Mouse (Mus musculus): ENCODE data around the gene Prl2a1. TPM values are rescaled to one million over a fixed set of nuclear protein-coding genes. Genes with fewer than 3 reads are reported as not detected.

Prl2a1 gene
- polyA plus RNA-seq (2014; fragmentation: Illumina TruSeq; extraction: RNeasy Lipid Tissue Mini Kit (QIAGEN cat#74804); ENCODE audit: low read depth, low replicate concordance), result not detected

DNA sequence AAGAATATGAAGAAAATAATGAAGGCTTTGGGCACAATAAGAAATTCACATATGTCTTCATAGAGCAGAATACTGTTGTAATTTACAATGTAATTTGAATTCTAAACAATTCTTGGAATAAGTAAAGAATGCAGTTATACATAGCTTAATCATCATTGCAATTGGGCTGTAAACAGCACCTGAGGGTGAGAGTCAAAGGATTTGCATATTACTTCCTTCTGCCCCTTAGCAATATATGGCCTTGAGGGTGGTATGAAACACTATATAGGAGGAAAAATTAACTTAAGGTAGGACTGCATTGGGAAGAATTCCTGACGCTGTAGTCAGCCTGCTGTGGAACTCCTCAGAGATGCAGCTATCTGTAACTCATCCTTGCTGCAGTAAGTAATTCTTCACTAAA, at the start of gene Prl2a1:
Gene Prl2a1, plus strand, starts transcription at position 301 of the 400 bp plus-strand sequence.

GRCm38 (mm10) chr13:27780704-27781103, 20.8 kb upstream of the Prl2a1 start, which contains the start of gene Prl7c1:
Prl7c1 (minus strand) TSS chr13:27780804.

DNA sequence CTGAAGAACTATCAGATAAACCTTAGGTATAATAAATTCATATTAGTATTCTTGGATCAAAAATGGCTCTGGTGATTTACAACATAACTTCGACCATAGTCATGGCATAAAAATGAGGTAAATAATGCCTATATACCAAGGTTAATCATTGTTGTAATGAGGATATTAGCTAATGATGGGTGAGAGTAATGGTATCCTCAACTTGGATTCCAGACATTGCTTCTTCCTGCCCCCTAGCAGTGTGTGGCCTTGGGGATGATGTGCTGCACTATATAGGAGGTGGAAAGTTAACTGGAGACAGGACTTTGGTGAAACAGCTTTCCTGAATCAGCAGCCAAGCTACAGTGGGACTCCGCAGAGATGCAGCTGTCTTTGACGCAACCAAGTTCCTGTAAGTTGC, 47.6 kb downstream of the Prl2a1 start, which contains the start of gene Prl2c1:
Gene Prl2c1, plus strand, starts transcription at position 301 of the 400 bp plus-strand sequence.

Other genes with a start within 250 kb of the Prl2a1 start
- not detected for gene Prl8a9, start 237.0 kb upstream of the Prl2a1 start, polyA plus RNA-seq (2014; fragmentation: Illumina TruSeq; extraction: RNeasy Lipid Tissue Mini Kit (QIAGEN cat#74804); ENCODE audit: low read depth, low replicate concordance)
- gene Prl8a1, start 219.5 kb upstream of the Prl2a1 start, polyA plus RNA-seq (2014; fragmentation: Illumina TruSeq; extraction: RNeasy Lipid Tissue Mini Kit (QIAGEN cat#74804); ENCODE audit: low read depth, low replicate concordance), result not detected
- not detected for gene Prl7b1, start 191.1 kb upstream of the Prl2a1 start, polyA plus RNA-seq (2014; fragmentation: Illumina TruSeq; extraction: RNeasy Lipid Tissue Mini Kit (QIAGEN cat#74804); ENCODE audit: low read depth, low replicate concordance)
- gene Prl7a1, start 159.2 kb upstream of the Prl2a1 start, polyA plus RNA-seq (2014; fragmentation: Illumina TruSeq; extraction: RNeasy Lipid Tissue Mini Kit (QIAGEN cat#74804); ENCODE audit: low read depth, low replicate concordance), result not detected
- not detected for gene Prl7a2, start 133.6 kb upstream of the Prl2a1 start, polyA plus RNA-seq (2014; fragmentation: Illumina TruSeq; extraction: RNeasy Lipid Tissue Mini Kit (QIAGEN cat#74804); ENCODE audit: low read depth, low replicate concordance)
- gene Prl7d1, start 84.9 kb upstream of the Prl2a1 start, polyA plus RNA-seq (2014; fragmentation: Illumina TruSeq; extraction: RNeasy Lipid Tissue Mini Kit (QIAGEN cat#74804); ENCODE audit: low read depth, low replicate concordance), result not detected
- 0.21 TPM for gene Prl7c1, start 20.9 kb upstream of the Prl2a1 start, polyA plus RNA-seq (2014; fragmentation: Illumina TruSeq; extraction: RNeasy Lipid Tissue Mini Kit (QIAGEN cat#74804); ENCODE audit: low read depth, low replicate concordance)
- gene Prl2c1, start 47.7 kb downstream of the Prl2a1 start, polyA plus RNA-seq (2014; fragmentation: Illumina TruSeq; extraction: RNeasy Lipid Tissue Mini Kit (QIAGEN cat#74804); ENCODE audit: low read depth, low replicate concordance), result not detected
- gene Prl4a1, start 214.6 kb downstream of the Prl2a1 start, polyA plus RNA-seq (2014; fragmentation: Illumina TruSeq; extraction: RNeasy Lipid Tissue Mini Kit (QIAGEN cat#74804); ENCODE audit: low read depth, low replicate concordance), result not detected

Measured in testis, adult 10 weeks (tissue).